Mouse (Mus musculus) mesoderm, embryonic 11.5 days (tissue): ENCODE measurements around the gene Agfg2.

Experiments used
- DNase-seq: peaks from one replicate; pipeline ENCODE4 v3.0.0-alpha.2; 2012; ENCODE audit warnings: low read depth, low spot score

Gene Agfg2

GRCm38 (mm10) chr5:137684294-137685123, at the start of gene Agfg2:
TSS of gene Agfg2 (minus strand) at chr5:137684726.
- peak; percentile 99 for DNase-seq

- DNase-seq = no peak
Observed at GRCm38 (mm10) chr5:137733638-137734288, 49.2 kb upstream of the Agfg2 start.

GRCm38 (mm10) chr5:137726767-137727166, 42.2 kb upstream of the Agfg2 start:
- no peak for DNase-seq

GRCm38 (mm10) chr5:137723840-137724239, 39.3 kb upstream of the Agfg2 start:
- no peak for DNase-seq

- peak; percentile 34 for DNase-seq
Observed at GRCm38 (mm10) chr5:137720558-137721164, 36.1 kb upstream of the Agfg2 start.

GRCm38 (mm10) chr5:137719088-137719487, 34.6 kb upstream of the Agfg2 start:
- DNase-seq = no peak

- no peak for DNase-seq
Observed at GRCm38 (mm10) chr5:137718020-137718790, 33.7 kb upstream of the Agfg2 start.

- DNase-seq = no peak
Observed at GRCm38 (mm10) chr5:137715685-137716084, 31.2 kb upstream of the Agfg2 start.

GRCm38 (mm10) chr5:137713454-137713853, 28.9 kb upstream of the Agfg2 start:
- DNase-seq = no peak

GRCm38 (mm10) chr5:137706913-137707633, 22.5 kb upstream of the Agfg2 start:
- no peak for DNase-seq

GRCm38 (mm10) chr5:137705242-137705641, 20.7 kb upstream of the Agfg2 start:
- no peak for DNase-seq

GRCm38 (mm10) chr5:137699850-137700249, 15.3 kb upstream of the Agfg2 start:
- DNase-seq = no peak

- DNase-seq = no peak
Observed at GRCm38 (mm10) chr5:137699080-137699479, 14.6 kb upstream of the Agfg2 start.

- DNase-seq = no peak
Observed at GRCm38 (mm10) chr5:137695930-137696329, 11.4 kb upstream of the Agfg2 start.

- no peak for DNase-seq
Observed at GRCm38 (mm10) chr5:137694796-137695195, 10.3 kb upstream of the Agfg2 start.

GRCm38 (mm10) chr5:137691881-137692280, 7.4 kb upstream of the Agfg2 start:
- DNase-seq = no peak

GRCm38 (mm10) chr5:137690531-137690930, 6.0 kb upstream of the Agfg2 start:
- no peak for DNase-seq

GRCm38 (mm10) chr5:137689974-137690373, 5.4 kb upstream of the Agfg2 start:
- no peak for DNase-seq

GRCm38 (mm10) chr5:137686127-137686790, 1.7 kb upstream of the Agfg2 start:
- no peak for DNase-seq

GRCm38 (mm10) chr5:137685653-137686052, 1.1 kb upstream of the Agfg2 start:
- DNase-seq = no peak
